Mouse (Mus musculus) left cerebral cortex, adult 2 months (tissue): ENCODE measurements around the gene Tob1. TPM values are rescaled to one million over a fixed set of nuclear protein-coding genes. Genes with fewer than 3 reads are reported as not detected.

Experiments
- DNase-seq, 2 experiments: peaks; one replicate each; pipeline ENCODE4 v3.0.0; 2021 to 2022; ENCODE audit warnings: low spot score in 2 of 2, mixed read lengths in 1 of 2; ENCODE audit errors: extremely low spot score in 1 of 2
- H3K27ac ChIP-seq: fragments of 200-600 bp; 2 replicates; pipeline ENCODE4 v1.8.1; 2022
- H3K4me3 ChIP-seq: fragments of 200-600 bp; 2 replicates; pipeline ENCODE4 v1.8.1; 2022
- CTCF ChIP-seq: fragments of 200-600 bp; IDR thresholded peaks from 2 replicates; pipeline ENCODE4 v1.8.1; 2022; ENCODE audit warnings: antibody characterized with exemption, mild to moderate bottlenecking, moderate library complexity
- intact Hi-C: fragments of 180-260 bp; cut with DNase I; formaldehyde crosslinking; loops from one replicate; pipeline ENCODE4 v1.15.1; 2025
- total RNA-seq, 2 experiments: library from RNA; stranded (reverse); gene quantifications; 2 replicates each; pipeline ENCODE4 v1.2.3; 2021

Tob1 gene
- total RNA-seq, 2 experiments from 2014 or later, result 42.4 to 47.9 TPM

DNA sequence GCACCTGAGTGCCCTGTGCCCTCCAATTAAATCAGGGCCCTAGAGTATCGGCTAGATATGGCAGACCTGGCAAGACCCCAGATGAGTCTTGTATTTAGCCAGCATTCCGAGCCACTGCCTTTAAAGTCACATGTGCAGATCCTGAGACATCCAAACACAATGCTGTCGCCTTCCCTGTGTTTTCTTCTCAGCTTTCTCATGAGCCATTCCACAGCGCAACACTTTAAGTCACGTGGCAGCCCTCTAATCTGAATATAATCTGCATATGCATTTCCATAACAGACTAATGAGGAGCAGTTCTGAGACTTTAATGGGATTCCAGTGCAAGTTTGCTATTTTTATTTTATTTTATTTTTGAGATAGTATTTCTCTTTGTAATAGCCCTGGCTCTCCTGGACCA lies 44.5 kb downstream of the Tob1 start:
- TF ChIP-seq CTCF, result no peak
- no peak for DNase-seq
- no peak overlapping the region for H3K4me3 ChIP-seq
- no peak overlapping the region for H3K27ac ChIP-seq
- intact Hi-C loops, result no loop called here

DNA sequence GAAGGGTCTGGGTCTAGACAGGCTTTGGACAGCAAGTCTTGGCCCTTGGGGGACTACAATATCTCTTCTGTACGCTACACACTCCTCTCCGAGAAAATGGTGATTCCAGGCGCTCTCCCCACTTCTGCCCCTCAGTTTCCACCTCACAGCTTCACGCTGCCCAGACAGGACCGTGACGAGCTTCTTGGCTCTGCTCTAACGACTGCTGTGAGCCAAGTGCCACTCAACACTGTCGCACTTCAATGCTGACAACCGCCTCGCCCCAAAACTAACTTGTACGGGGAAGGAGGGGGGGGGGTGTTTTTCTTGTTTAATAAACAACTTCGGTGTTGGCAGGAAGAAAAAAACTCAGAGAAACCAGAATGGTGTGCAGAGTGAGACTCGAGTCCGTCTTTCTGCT lies 46.7 kb downstream of the Tob1 start:
- H3K4me3 ChIP-seq, result no peak overlapping the region
- DNase-seq, result no peak
- intact Hi-C loops, result no loop called here
- TF ChIP-seq CTCF, result no peak
- no peak overlapping the region for H3K27ac ChIP-seq

DNA sequence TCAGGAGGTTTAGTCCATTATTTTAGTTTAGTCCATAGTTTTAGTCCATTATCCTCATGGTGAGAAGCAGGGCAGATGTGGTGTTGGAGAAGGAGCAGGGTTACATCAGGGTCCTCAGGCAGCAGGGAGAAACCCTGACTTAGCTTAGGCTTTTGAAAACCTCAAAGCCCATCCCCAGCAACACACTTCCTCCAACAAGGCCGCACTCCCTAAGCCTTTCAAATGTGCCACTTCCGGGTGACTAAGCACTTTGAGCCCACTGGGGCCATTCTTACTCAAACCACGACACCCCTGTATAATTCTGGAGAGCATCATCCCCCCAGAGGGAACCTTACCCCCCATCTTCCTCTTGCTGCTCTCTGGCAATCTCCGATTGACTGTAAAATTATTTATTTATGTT lies 48.6 kb downstream of the Tob1 start:
- H3K4me3 ChIP-seq, result no peak overlapping the region
- TF ChIP-seq CTCF, result no peak
- no peak for DNase-seq
- H3K27ac ChIP-seq, result no peak overlapping the region
- intact Hi-C loops, result no loop called here

DNA sequence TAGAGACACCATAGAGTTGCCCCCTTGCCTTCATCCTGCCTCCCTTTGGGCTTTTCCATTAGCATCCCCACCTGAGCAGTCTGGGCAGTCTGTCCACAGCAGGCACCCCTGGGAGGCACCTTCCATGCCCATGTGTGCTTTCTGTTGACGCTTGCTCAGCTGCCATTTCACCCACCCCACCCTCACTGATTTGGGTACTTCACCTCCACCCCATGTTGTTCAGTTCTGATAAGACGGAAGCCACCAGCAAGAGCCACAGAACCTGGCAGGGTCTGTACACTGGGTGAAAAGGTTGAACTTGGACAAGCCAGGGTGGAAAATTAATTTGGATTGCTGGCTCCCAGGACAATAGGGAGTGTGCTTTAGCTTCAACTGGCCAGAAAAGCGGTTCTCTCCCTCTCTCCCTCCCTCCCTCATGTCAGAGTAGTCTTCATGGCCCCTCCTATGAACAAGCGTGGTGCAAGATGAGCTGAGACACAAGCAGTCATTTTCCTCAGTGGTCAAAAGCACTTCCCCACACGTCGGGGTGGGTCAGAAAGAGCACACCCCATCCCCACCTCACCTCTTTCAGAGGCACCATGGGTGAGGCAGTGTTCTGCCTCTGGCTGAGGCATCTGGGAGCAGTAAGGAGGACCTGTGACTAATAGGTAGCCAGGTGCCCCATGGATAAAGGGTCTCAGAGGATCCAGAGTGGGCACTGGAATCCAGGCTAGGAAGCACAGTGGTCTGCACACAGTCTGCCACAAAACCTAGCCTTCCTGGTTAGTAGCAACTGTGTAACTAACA lies 50.5 kb downstream of the Tob1 start:
- DNase-seq, result no peak
- intact Hi-C loops, result no loop called here
- no peak for TF ChIP-seq CTCF
- Histone ChIP-seq H3K4me3 (no peak overlapping the region), H3K27ac (no peak overlapping the region)

Other genes with a start within 250 kb of the Tob1 start
- 10 to 100 TPM; 85.3 to 97.9 TPM for gene Gm20390, start 243.2 kb upstream of the Tob1 start, total RNA-seq
- 100 to 1,000 TPM; 104 to 111 TPM for gene Nme1, start 242.9 kb upstream of the Tob1 start, total RNA-seq
- 100 to 1,000 TPM; 289 to 291 TPM for gene Spag9, start 215.4 kb upstream of the Tob1 start, total RNA-seq
- 1 to 10 TPM; 1.3 to 1.6 TPM for gene Wfikkn2, start 34.6 kb downstream of the Tob1 start, total RNA-seq
- gene Gm21885, start 70.4 kb downstream of the Tob1 start, total RNA-seq, result not detected
- gene Luc7l3, start 110.5 kb downstream of the Tob1 start, total RNA-seq, result 100 to 1,000 TPM; 123 to 124 TPM
- gene Ankrd40, start 116.5 kb downstream of the Tob1 start, total RNA-seq, result 100 to 1,000 TPM; 125 to 126 TPM
- 1 to 10 TPM; 1.6 to 2.4 TPM for gene Abcc3, start 181.5 kb downstream of the Tob1 start, total RNA-seq